Mouse (Mus musculus) erythroblast, embryonic 14.5 days (primary cell): ENCODE measurements around the gene Map4k2. TPM values are rescaled to one million over a fixed set of nuclear protein-coding genes. Genes with fewer than 3 reads are reported as not detected.

Experiments used
- H3K27me3 ChIP-seq: 2 replicates; pipeline ENCODE4 v1.6.1; 2012; ENCODE audit warnings: inconsistent platforms; ENCODE audit not compliant: control insufficient read depth
- H3K36me3 ChIP-seq: 2 replicates; pipeline ENCODE4 v1.6.1; 2012; ENCODE audit warnings: mild to moderate bottlenecking, inconsistent platforms; ENCODE audit not compliant: control insufficient read depth
- H3K4me1 ChIP-seq: 2 replicates; pipeline ENCODE4 v1.6.1; 2012; ENCODE audit warnings: inconsistent platforms; ENCODE audit not compliant: control insufficient read depth
- H3K4me3 ChIP-seq: replicated peaks from 2 replicates; pipeline ENCODE3; 2012; ENCODE audit warnings: moderate library complexity, mild to moderate bottlenecking, inconsistent platforms
- H3K9me3 ChIP-seq: 2 replicates; pipeline ENCODE4 v1.6.1; 2012; ENCODE audit warnings: low read length, inconsistent platforms, mixed read lengths; ENCODE audit not compliant: control insufficient read depth
- GATA1 ChIP-seq: IDR thresholded peaks from 2 replicates; pipeline ENCODE4 v1.6.1; 2012; ENCODE audit warnings: low read length, inconsistent platforms, mixed read lengths
- TAL1 ChIP-seq: IDR thresholded peaks from 3 replicates; pipeline ENCODE4 v1.6.1; 2012; ENCODE audit warnings: low read length, inconsistent platforms, mixed read lengths
- polyA plus RNA-seq: library from polyadenylated mRNA; stranded (reverse); fragments of >175 nt; gene quantifications from 2 replicates; pipeline ENCODE4 v1.2.3, GENCODE M21; 2012

Gene Map4k2
- polyA plus RNA-seq, 1 experiment: 2.1 TPM

DNA sequence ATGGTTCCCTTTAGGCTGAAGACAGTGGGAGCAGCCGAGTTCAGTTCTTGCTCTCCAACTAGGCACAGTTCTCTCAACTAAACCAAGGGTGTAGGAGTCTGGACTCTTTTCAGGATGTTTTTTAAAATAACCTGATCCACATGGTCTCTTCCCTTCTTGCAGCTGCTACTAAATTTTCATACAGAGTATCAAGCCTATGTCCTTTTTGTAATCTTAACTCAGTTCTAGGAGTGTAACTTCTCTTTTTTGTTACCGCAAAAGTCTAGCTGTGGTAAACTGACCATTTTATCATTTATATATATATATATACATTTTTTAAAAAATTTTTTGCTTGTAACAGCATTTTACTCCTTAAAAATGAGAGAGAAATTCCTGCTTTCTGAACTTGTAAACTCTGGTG is 29.2 kb downstream of the Map4k2 start:
- Histone ChIP-seq H3K4me1 (peaks cover 24% of the 10 kb centered on the region), H3K27me3 (no peaks in the 10 kb centered on the region), H3K36me3 (peaks cover 100% of the 10 kb centered on the region), H3K4me3 (no peak overlapping the region), H3K9me3 (no peaks in the 10 kb centered on the region)
- TF ChIP-seq GATA1: no peak
- TF ChIP-seq TAL1: no peak

DNA sequence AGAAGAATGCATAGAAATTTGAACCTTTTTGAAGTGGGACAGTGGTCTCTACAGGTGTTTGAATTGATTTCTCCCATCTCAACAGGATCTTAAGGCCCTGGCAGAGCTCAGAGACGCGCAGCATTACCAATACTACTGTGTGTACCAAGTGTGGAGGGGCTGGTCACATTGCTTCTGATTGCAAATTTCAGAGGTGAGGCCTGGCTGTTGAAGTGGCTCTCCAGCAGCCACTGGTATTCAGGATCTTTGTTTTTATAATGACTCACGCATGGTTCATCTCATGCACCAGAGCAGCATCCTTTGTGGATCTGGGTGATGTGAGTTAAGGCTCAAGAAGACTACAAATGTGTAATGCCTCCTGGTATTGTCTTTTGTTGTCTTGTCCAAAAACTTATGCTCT is 31.5 kb downstream of the Map4k2 start:
- Histone ChIP-seq H3K4me3 (no peak overlapping the region), H3K9me3 (no peaks in the 10 kb centered on the region), H3K36me3 (peaks cover 100% of the 10 kb centered on the region), H3K27me3 (no peaks in the 10 kb centered on the region), H3K4me1 (peaks cover 7% of the 10 kb centered on the region)
- TF ChIP-seq GATA1 (no peak), TAL1 (no peak)

GRCm38 (mm10) chr19:6373539-6374400 is 32.8 kb downstream of the Map4k2 start:
- TF ChIP-seq TAL1 (no peak), GATA1 (no peak)
- H3K27me3 ChIP-seq: no peaks in the 10 kb centered on the region
- H3K36me3 ChIP-seq: peaks cover 100% of the 10 kb centered on the region
- H3K4me1 ChIP-seq: peaks cover 6% of the 10 kb centered on the region
- H3K4me3 ChIP-seq: no peak overlapping the region
- no peaks in the 10 kb centered on the region for H3K9me3 ChIP-seq

- Histone ChIP-seq H3K36me3 (peaks cover 100% of the 10 kb centered on the region), H3K4me3 (no peak overlapping the region), H3K4me1 (peaks cover 6% of the 10 kb centered on the region), H3K9me3 (no peaks in the 10 kb centered on the region), H3K27me3 (no peaks in the 10 kb centered on the region)
- no peak for TF ChIP-seq TAL1
- TF ChIP-seq GATA1: no peak
Measured at GRCm38 (mm10) chr19:6374571-6374970, 33.6 kb downstream of the Map4k2 start.

- Histone ChIP-seq H3K4me3 (no peak overlapping the region), H3K4me1 (peaks cover 6% of the 10 kb centered on the region), H3K9me3 (no peaks in the 10 kb centered on the region), H3K36me3 (peaks cover 98% of the 10 kb centered on the region), H3K27me3 (no peaks in the 10 kb centered on the region)
- TF ChIP-seq GATA1 (no peak), TAL1 (no peak)
Measured at GRCm38 (mm10) chr19:6375423-6376254, 34.7 kb downstream of the Map4k2 start.

GRCm38 (mm10) chr19:6376255-6376564 is 35.3 kb downstream of the Map4k2 start:
- no peak for TF ChIP-seq TAL1
- TF ChIP-seq GATA1: no peak
- H3K4me3 ChIP-seq: no peak overlapping the region
- peaks cover 6% of the 10 kb centered on the region for H3K4me1 ChIP-seq
- H3K27me3 ChIP-seq: no peaks in the 10 kb centered on the region
- H3K36me3 ChIP-seq: peaks cover 95% of the 10 kb centered on the region
- H3K9me3 ChIP-seq: no peaks in the 10 kb centered on the region

GRCm38 (mm10) chr19:6376643-6377042 is 35.7 kb downstream of the Map4k2 start:
- Histone ChIP-seq H3K4me1 (peaks cover 6% of the 10 kb centered on the region), H3K36me3 (peaks cover 90% of the 10 kb centered on the region), H3K27me3 (no peaks in the 10 kb centered on the region), H3K4me3 (no peak overlapping the region), H3K9me3 (no peaks in the 10 kb centered on the region)
- TF ChIP-seq TAL1 (no peak), GATA1 (no peak)

DNA sequence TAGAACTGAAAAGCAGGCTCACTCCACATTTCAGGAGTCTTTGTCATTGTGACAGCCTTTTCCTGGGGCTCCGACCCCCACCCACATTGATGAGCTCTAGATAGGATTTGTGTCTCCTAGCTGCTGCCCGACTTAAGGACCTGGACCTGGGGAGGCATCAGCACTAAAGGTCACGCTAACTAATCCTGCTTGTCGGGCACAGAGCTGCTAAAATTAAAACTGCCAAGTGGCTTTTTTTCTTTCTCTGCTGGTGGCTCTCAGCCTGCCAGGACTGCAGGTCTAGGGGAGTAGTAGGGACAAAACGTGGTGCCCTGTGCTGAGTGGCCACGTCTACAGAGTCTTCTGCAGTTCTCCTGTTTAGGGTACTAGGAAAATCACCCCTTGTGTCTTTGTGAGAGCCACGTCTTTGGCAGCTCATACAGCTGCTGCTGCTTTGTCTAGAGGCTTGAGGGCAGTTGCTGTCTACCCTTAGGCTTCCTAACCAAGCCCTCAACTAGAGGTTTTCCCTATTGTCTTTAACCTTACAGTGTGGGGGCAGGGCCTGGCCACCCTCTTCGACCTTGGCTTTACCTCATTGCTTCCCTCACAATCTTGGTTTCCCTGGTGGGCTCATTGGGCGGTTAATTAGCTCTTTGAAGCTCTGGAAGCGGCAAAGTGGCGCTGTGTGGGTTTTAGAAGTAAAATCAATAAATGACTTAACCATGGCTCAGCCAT is 36.5 kb downstream of the Map4k2 start:
- TF ChIP-seq GATA1 (no peak), TAL1 (no peak)
- no peak overlapping the region for H3K4me3 ChIP-seq
- H3K4me1 ChIP-seq: peaks cover 1% of the 10 kb centered on the region
- H3K36me3 ChIP-seq: peaks cover 82% of the 10 kb centered on the region
- no peaks in the 10 kb centered on the region for H3K9me3 ChIP-seq
- no peaks in the 10 kb centered on the region for H3K27me3 ChIP-seq
